Mouse (Mus musculus): ENCODE measurements at regions not wholly inside any gene's neighbourhood (a gene's known extent, or its start where the extent isn't known, plus 50 kb on each side); places are given as distances from the start of the nearest gene placed in this dataset.
A peak's percentile ranks its signal among the peaks of the same experiment; 100 is the strongest.
"Not testable (repeated sequence)": the region's sequence is repeated elsewhere in the genome, so short reads cannot be mapped to it uniquely, and the experiment has no call there.

DNA sequence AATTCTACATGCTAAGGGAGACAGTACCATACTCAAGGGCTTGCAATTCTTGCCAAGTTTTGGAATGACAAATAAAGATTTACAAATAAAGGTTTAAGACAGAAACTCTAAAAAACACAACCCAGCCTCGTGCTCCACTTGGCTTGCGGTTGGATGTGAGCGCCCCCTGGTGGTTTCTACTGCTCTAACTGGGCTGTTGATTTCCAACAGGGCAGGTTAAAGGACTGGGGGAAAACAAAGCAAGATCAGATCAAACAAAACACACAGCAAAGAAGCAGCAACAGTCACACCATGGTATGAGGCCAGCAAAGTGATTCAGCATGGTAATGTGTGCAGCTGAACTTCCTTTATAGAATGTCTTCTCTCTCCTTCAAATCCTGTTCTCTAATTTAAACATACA lies 339.2 kb downstream of the Adam3 start:
- DNase-seq = peak; percentile 83

DNA sequence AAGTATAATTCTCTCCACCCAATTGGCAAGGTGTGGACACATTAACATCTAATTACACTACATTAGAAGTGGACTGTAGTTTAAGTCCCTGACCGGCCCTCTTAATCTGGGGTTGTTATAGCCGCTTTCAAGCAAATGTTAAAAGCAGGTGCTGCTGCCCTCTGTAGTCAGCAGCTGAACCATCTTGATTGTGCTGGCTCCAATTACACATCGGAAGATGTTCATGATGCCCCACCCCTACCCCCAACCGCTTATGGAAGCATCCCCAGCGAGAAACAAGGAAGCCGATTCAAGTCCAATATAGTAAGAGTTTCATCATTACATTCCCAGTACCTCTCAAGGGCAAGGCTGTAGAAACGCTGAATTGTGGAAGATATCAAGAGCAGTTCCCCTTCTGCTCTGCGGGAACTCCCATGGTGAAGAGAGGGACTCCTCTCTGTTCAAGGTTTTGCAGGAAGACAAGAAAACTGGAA lies 341.7 kb downstream of the Adam3 start:
- DNase-seq = no peak

DNA sequence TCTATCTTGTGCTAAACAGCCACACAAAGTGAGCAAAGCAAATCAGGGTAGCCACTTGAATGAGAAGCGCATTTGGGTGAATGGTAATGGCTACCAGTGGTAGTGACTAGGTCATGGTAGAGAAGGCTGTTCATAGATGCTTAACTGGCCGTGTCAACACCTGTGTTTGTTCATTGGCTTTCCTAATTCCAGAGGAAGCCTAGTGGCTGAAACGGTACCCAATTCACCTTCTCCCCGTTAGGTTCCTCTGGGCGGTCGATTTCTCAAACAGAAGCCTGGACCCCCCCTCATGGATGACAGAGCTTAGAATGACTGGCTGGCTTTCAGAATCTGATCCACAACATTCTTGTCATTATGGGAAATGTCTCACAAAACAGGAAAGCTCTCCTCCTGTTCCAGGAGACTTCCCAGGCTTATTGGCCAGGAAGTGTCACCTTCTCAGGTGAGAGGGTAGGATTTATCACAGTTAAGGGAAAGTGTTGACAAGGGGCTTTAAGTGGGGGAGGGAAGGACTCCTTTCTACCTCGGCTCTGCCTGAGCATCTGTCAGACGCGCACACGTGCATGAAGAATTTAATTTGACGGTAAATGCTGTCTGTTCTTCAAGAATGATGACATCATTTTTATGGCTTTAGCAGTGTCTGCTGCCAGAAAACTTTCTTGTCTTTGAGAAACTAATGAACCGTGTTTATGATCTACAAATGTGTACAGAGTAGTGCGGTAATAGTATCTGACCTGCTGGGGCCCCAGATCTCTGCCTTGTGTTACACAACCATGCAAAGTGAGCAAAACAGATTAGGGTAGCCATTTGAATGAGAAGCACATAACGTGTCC lies 342.3 kb downstream of the Adam3 start:
- DNase-seq = no peak

DNA sequence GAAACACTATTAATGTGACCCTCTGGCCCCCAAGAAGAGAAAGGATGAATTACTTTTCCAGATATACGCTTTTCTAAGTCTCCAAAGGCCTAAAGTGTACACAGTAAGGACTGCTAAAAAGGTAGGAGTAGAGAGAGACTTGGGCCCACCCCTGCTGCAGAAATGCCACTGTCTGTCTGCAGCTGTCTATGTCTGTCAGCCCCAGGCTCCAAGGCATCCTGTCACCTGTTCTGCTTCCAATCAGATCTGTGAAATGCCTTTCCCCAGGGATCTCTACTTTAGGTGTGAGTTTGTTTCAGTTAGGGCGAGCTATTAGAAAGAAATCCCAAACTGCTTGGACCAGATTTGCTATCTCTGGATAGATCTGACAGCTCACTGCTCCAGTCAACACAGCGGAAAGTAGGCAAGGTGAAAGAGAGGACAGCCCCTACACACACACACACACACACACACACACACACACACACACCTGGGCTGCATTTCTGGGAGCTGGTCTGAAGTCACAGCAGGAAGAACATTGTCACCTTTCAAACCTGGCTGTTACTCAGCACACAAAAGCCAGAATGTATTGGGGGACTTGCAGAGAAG lies 343.9 kb downstream of the Adam3 start:
- no peak for DNase-seq

DNA sequence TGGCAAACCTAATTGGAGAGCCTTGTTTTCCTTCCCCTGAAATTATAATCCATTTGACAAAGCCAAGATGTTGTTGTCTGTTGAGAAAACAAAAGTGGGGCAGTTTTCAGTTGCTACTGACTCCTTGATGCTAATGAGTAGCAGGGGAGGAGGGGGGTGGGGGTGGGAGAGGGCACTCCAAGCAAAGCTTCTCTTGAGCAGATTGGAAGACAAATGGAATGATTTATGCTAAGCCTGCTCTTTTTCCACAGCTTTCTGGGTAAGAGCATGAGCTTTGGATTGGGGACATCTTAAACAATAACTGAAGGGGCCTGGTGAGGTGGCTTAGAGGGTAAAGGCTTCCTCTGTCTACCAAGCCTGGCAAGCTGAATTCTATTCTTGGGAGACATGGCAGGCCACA lies 347.6 kb downstream of the Adam3 start:
- DNase-seq = no peak

DNA sequence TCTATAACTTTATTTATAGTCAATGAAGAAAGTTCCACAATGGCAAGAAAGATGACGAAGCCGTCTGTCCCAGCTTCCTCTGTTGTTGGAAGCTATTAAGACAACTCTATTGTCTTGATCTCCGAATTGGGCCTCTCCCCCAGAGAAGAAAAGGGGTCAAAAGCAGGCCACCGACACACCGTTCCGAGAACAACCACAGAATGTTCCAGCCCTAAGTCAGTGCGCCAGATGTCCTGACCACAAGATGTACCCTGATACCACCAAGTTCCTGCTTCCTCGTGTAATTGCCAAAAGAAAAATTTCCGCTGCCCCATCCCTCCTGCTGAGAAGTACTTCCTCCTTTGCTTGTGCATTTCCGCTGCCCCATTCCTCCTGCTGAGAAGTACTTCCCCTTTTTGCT lies 348.8 kb downstream of the Adam3 start:
- not testable (repeated sequence) for DNase-seq

DNA sequence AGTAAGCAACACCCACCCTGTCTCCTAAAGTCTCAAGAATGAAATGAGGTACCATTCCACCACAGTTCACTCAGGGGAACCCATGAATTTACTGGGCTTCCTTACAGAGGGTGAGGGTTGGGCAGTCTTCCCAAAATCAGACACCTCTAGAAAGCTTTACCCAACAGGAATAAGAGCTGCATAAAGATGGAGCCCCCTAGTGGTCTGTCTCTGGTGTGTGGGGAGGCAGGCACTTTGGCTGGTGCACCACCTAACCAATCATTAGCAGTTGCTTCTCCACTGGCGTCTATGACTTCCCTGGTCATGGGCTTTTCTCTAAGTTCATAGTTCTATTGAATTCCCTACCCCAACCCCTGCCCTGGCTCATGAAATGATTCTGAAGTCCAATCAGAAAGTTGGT lies 351.1 kb downstream of the Adam3 start:
- DNase-seq = peak; percentile 24

DNA sequence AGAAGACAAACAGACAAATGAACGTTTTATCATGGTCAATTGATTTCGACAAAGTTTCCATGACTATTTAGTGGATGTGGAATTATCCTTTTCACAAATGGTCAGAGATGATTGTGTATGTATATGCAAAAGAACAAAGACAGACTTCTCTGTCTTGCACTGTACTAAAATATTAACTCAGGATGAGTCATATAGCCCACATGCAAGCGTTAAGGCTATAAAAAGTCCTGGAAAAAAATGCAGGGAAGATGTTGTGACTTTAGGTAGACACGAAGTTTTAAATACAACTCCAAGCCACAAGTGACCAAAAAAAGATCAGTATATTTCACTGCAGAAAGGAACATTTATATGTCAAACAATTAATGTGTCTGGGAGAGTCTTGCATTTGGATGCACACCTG lies 353.6 kb downstream of the Adam3 start:
- DNase-seq = no peak

DNA sequence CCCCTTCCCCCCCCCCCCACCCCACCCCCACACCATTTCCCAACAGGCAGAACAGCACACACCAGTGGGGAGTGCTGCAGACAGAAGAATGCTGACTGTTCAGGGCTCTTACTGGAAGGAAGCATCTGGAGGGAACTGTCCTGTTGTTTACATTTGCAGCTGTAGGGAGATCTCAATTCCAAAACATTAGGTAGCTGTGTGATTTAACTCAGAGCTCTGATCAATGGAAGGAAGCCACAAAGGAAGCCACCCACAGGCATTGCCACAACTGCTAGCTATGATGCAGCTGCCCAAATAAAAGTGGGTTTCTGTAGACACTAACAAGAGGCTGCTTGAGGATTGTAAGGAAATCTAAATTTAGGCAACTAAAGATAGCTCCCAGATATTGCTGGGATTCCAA lies 359.7 kb downstream of the Adam3 start:
- DNase-seq = peak; percentile 39

DNA sequence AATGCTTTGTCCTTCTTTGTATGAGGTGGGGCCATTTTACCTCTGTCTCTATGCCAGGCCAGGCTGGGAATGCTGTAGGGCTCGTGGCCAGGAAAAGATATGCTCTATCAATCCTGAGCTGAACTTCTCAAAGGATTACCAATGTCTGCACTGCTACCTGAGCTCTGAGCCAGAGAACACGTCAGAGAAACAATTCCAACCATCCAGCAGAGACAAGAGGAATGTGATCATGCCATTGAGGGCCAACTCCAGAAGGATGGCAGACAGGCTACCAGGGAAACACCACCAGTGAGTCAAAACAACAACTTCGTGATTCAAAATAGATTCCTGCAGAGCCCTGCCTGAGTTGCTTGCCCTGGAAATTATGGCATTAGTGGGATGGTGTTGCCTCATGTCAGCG lies 361.0 kb downstream of the Adam3 start:
- no peak for DNase-seq

DNA sequence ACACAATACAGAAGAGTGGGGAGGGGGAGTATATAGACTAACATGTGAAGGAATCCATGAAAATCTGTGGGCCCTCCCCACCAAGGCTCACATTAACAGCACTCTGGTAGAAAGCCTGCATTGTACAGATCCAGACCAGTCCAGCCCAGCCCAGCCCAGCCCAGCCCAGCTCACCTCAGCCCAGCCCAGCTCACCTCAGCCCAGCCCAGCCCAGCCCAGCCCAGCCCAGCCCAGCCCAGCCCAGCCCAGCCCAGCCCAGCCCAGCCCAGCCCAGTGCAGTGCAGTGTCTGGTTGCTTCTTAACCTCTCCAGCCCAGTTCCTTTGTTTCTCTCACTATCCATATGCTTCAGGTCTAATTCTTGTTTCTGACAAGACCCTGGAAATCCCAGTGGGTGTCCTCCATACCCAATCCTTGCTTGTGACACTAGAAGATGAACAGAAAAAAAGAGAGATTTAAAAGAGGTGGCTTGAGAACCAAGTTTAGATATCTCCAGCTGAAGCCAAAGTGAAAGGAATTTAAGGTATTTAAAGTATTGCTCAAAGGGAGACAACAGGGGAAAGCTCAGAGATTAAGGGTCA lies 366.5 kb downstream of the Adam3 start:
- no peak for DNase-seq

DNA sequence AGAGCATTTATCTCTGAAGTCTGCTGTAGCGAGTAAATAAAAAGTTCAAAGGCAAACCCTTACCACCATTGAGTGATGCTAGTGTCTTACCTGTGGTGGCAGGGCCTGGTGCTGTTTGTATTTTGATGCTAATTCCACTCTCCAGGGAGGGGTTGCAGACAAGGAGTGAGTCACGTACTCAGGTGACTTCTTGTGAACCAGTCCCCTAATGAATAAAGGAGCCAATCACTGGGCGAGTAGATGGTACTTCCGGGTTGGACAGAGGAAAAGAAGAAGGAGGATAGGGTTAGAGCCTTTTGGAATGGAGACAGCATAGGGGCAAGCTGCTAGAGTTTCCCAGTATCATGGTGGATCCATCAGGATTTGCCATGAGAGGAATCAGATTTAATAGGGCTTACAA lies 370.5 kb downstream of the Adam3 start:
- no peak for DNase-seq

DNA sequence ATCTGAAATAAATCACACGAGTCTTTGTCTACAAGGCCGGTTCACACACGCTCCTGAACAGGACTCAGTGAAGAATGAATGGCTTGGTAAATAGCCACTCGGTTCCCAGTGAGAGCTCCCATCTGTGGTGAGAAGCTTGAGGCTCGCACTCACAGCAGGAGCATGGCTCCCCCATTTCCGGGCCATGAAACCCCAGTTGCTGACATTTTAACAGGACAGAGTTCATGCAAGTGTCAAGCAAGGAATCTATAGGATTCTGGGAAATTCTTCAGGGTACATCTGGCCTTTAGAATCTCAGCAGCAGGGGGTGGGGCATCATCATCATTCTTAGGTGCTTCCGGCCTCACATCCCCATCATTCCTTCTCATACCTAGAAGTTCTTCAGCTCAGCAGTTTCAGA lies 371.8 kb downstream of the Adam3 start:
- no peak for DNase-seq

DNA sequence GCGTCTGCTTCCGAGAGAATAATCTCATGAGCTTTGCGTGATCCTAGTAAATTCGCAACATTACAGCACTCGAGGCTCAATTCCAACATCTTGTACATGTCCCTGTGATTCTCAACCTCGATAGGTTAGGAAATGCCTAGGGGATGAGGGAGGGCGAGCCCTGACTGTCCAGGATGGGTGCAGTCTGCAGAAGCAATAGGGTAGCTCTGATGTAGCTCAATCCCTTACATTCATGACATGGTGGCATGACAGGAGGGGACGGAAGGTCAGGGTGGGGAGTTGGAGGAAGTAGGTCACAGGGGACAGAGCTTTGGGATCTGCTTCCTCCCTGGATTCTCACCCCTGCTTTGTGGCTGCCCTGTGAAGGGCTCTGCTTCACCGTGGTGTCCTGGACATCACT lies 373.3 kb downstream of the Adam3 start:
- DNase-seq = peak; percentile 3

DNA sequence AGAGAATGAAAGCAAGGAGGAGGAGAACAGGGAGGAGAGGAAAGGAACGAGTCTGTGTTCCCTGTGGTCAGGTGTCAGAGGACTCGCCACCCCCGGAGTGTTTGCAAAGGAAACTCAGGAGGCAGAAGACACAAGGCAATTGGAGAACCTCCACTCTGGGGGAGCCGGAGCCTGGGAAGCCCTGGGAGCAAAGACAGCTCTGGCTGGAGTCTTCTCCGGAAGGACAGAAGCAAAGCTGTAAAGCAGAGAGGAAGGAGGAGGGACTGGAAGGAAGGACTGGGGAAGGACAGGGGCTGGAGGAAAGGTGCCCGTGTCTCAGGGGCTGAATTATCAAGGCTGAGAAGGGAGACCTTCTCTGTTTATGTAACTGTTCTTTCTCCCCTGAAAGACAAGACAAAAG lies 373.9 kb downstream of the Adam3 start:
- no peak for DNase-seq

DNA sequence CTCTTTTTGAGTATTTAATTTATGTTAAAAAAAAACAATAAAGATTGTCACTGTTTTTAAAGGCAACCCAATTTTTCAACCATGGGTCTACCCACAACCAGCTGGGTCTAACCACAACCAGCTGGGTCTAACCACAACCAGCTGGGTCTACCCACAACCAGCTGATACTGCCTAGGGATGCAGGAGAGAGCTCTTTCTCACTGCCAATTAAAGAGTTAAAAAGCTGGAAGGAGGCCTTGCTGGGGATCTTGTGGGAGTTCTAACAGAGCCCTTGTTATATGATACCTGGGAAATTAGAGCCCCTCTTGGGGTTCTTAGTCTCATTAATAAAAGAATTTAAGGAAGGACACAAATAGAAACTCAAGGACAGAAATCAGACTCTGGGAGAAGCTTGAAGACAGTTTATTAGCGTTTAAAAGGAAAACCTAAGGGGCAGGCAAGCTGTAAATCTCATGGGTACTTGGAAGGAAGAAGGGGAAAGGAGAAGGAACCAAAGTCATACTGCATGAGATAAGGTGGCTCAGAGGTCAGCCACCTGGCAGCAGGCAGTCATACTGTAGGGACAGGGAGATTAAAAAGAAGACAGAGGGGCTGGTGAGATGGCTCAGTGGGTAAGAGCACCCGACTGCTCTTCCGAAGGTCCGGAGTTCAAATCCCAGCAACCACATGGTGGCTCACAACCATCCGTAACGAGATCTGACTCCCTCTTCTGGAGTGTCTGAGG lies 379.1 kb downstream of the Adam3 start:
- DNase-seq = no peak

DNA sequence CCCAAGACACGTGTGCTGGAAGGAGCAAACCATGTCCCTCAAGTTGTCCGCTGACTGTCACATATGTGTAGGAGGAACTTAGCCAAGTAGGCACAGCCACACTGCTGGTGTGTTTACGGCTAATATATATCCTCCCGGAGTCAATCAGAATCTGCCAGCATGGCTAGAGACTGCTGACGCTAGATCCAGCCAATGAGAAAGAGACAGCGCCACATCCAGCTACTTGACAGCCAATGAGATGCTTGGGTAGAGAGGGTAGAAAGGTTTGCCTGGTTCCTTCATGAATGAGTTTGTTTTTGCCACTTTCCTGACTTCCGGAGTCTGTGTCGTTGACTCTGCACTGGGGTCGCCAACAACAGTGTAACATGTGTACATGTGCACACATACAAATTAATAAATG lies 387.0 kb downstream of the Adam3 start:
- no peak for DNase-seq

DNA sequence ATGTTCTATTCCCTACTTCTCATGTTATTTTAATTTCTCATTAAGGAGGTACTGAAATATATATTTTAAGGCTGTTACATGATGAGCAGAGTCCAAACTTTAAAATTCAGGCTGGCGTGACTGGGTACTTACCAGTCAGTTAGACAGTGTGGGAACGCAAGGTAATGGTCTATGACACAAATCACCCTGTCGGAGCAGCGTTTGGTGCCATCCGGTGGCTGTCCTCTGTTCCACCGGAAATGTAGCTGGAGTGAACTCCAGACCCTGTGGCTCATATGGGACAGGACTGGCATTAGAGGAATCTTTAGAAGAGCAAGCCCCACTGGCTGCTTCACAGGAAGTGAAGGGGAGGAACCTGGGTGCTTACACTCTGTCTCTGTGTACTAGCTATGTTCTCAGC lies 388.0 kb downstream of the Adam3 start:
- DNase-seq = peak; percentile 38

DNA sequence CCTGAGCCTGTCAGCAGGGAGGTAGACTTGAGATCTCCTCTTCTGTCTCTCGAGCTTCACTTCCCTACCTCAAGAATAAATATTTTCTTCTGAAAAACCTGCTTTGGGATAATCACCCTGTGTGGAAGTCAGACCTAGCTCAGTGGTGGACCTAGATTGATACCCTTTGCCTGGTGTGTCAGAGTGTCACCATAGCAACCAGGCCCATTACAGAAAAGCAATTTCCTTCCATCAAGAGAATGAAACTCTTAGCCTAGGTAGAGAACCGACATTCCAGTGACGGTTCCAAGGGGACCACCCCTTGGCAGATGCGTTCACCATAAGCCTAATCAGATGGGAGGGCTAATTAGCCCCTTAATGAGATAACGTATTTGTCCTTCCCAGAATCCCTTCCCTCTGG lies 389.9 kb downstream of the Adam3 start:
- DNase-seq = no peak

DNA sequence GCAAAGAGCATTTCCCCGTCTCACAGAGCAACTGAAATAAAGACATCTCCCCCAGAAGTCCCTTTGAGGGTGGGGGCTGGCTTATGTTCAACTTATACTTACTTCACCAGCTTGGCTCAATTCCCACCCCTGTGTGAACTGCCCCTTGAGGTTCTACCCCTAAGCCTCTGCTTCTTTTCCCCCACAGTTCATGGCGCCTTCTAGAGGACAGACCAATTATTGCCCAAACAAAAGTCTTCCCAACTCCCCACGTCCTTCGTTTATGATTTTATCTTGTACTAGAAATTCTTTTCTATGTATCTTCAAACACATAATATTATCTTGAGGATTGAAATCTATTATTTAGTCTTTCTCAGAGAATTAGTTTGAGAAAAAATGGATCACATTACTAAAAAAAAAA lies 391.9 kb downstream of the Adam3 start:
- DNase-seq = peak; percentile 7

DNA sequence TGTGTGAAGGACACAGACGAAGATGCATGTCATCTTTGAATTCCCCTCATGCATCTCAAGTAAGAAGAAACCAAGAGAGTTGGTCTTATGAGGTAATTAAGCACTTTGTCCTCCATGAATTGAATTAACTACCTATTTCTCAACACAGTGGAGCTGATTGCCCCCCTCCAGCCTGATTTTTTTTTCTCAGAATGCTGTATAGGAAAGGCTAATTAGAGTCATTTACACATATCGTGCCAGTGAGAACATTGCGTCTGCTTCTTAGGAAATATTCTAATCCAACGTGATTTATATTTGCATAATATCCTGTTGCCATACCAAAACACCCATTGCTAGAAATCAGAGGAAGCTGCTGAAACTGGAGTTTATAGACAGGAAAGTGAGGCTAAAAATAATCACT lies 414.8 kb downstream of the Adam3 start:
- no peak for DNase-seq

DNA sequence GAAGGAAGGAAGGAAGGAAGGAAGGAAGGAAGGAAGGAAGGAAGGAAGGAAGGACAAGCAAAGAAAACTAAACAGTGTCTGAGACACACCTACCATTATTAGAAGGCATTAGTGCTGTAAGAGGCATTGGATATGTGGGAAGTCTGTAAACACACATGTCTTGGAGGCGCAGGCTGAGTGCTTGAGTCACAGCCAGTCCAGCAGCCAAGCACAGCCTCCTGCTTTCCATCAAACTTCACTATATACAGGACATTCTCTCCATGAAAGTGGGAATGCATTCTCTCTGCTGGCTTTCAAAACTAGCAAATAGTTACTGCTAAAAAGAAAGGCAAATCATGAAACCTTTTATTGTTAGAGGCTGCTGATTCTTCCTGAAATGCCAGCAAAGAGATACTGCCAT lies 431.1 kb downstream of the Adam3 start:
- DNase-seq = peak; percentile 21

DNA sequence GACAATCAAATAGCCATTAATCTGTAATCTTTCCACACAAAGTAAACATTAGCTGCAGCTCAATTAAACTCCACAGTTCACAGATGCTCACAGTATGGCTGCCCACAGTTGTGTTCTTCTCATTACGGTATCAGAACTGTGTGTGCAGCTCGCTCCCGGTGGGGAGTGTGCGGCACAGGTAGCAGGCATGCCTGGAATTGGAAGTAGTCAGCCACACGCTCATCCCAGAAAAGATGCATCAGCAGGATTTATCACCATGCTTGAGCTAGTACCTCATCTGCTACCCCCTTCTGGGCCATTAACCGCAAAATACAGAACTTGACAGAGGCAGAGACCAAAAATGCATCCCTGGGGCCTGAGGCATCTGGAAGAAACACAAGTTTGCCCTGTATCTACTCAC lies 437.8 kb downstream of the Adam3 start:
- no peak for DNase-seq

DNA sequence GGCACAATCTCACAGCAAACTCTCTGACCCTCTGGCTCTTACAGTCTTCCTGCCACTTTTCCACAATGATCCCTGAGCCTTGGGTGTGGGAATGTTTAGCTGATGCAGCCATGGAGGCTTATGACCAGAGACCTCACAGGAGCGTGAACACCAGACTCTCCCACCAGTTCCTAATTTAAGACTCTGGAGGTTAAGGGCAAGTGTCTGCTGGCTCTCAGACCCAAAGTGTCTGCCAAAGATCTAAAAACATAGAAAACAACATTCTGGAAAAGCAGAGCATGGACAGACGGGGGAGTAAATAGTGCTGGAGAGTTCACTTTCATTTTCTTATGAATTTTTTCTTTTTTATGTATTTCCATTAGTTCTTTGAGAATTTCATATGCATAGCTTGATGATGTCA lies 440.7 kb downstream of the Adam3 start:
- peak; percentile 49 for DNase-seq
